Mouse (Mus musculus) cerebellum, postnatal 25 days (tissue): Measurements from ENCODE around the gene Rbpjl.

ENCODE experiments used
- DNase-seq, 2 experiments: peaks; one replicate each; pipeline ENCODE4 v3.0.0; 2021; ENCODE audit warnings: mixed read lengths in 2 of 2

The Rbpjl gene

DNA sequence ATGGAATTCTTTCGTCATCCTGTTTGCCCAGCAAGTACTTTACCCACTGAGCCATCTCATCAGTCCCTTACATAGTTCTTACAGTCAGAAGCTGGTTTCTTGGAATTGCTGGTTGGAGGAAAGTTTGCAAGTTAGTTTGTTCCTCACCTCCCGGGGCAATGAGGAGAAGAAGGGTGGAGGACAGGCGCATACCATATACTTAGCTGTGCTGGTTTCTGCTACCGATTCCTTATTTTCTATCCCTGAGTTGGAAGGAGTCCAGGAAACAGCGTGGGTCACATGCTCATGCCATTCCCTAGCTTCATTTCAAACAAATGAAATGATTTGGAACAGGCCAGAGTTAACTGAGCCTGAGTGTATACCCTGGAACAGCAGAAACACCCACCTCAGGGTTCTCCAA lies 46.0 kb downstream of the Rbpjl start:
- no peak for DNase-seq

DNA sequence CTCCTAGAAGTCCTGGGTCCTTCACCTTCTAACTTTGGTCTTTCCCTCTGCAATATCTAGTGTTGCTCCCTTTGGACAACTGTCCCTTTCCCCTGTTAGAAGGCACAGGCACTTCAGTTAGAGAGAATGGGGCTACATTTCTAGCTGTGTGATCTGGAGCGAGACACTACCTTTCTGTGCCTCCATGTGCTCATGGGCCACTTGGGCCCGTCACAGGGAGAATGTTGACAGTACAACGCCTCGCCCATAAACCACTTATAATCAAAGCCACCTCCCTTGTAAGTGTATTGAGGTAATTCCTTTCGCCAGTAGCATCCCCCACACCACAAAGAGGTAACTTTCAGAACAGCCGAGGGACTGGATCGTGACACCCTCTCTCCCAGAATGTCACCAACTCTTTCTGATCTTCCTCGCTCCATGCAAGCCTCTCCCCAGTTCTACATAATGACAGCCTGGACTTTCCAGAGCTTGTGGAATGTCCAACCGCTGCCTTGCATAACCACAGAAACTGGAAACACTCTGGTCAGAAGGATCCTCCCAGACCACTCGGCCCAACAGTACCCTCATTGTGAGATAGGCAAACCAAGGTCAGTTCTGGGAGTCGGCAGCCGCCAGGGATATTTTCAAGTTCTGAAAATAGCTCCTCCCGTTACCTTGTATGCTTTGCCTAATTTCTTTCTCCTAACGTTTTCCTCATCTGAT lies 46.6 kb downstream of the Rbpjl start:
- no peak for DNase-seq

DNA sequence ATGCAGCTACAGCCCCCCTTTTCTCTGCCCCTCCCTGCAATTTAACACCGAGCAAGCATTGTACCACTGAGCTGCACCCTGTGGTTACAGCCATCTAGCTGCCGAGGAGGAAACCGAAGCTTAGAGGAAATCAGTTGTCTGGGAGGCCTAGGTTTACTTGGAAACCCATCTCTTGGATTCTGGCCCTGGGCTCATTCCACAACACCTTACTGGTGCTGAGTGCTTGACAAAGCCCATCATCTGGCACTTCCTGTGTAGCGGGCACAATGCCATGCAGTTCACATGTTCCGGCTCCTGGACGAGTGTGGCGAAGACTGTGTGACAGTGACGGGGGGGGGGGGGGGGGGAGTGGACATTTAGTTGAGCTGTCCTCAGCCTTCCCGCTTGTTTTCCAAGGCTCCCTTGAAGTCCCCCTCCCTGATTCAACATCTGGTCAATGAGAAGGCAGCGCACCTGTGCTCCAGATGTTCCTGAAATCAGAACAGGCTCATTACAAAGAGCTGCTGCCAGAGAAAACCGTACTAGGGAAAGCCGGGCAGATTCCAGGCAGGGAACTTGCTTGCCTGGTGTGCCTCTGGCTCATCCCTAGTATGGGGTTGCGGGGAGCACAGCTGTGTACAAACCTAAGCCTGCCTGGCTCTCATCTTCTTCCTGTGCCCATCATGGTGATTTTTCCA lies 49.2 kb downstream of the Rbpjl start:
- DNase-seq, result no peak

DNA sequence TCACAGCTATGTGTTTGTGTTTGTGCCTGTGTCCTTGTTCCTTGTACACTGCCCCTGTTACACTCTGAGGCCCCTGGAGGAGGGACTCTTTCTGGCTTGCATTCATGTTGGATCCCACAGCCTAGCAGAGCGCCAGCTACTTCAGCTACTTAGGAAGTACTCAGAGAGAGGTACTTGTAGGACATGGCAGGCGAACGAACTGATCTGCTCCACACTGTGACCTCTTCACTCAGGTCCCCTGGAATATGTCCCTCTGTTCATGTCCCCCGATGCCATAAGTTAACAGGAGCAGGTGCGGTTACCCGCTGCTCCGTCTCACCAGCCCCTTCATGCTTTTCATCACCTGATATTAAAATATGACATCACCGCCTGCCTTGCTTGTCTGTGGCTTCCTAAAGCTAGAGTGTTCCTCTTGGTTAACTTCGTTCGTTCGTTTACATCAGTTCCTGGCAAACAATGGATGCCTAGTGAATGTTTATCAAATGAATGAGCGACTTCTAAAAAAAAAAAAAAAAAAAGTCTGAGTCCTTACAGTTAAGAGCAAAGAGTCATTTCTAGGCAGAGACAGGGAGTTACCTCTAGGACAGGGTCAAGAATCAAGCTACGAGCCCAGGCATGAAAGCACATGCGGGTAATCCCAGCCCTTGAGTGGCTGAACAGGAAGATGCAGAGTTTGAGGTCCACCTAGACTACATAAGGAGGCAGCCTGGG lies 50.3 kb downstream of the Rbpjl start:
- DNase-seq, result no peak

DNA sequence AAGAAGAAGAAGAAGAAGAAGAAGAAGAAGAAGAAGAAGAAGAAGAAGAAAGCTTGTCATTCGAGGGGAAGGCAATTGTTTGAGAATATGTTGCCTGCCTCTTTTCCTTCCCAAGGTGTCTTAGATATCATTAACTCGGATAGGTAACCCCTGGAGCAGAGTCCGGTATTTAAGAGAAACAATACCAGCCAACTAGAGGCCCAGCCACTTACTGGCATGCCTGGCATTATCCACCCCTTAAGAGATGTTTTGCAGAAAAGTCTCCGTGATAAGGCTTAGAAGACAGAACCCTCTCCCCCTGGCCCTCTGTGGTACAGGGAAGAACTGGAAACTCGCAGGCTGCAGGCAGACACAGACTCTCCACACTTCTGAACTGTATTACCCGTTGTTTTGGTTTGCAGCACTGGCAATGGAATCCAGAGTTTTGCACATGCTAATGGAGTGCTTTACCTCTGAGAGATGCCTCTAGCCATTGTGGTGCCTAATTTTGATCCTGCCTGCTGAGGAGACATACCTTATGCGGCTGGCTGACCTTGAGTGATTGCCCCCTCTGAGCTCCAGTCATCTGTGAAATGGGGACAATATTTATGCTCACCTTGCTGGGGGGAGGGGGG lies 51.1 kb downstream of the Rbpjl start:
- DNase-seq, result no peak

DNA sequence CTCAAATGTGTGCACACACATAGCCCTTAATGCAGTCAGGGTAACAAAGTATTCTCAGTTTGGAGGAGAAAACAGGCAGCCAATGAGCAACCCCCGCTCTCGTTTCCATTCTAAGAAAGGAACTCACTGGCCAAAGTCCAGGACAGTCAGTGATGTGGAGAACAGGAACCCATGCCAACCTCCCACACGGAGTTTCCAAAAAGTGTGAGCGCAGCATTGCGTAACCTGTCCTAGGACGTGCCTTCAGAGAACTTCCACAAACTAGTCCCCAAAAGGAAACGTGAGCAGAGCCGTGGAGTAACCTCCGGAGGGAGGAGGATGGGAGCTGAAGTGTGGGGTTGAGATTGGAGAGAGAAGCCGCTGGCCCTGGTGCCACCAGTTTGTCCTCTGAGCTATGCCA lies 51.9 kb downstream of the Rbpjl start:
- DNase-seq, result no peak

DNA sequence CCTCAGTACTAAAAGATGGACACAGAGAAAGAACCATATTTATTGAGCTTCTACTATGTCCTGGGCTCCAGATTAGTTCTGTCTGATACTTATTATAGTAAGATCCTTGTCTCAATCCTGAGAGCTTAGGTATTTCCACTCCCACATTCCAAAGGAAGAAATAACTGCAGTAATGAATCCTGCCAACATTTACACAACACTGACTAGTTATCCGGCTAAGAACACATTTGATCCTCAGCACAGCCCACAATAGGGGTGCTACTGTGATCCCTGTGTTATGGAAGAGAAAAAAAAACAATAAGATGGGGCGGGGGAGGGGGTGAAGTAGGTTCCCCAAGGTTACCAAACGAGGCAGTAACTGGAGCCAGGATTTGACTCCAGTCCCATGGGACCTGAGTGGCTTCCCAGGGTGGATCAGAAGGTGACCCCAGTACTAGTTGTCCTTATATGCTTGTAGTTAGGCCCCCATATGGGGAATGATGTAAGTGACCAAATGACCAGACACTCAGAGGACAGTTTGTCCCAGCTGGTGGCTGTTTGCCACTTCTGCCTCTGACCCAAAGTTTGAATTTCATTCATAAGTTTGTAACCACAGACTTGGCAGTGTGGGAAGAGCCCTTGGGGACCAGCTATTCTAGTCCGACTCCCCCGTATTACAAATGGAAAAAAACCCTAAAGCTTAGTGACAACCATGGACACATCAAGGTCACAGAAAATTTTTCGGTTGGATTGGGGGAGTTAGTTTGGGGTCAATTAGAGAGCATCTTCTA lies 52.7 kb downstream of the Rbpjl start:
- DNase-seq, result no peak

DNA sequence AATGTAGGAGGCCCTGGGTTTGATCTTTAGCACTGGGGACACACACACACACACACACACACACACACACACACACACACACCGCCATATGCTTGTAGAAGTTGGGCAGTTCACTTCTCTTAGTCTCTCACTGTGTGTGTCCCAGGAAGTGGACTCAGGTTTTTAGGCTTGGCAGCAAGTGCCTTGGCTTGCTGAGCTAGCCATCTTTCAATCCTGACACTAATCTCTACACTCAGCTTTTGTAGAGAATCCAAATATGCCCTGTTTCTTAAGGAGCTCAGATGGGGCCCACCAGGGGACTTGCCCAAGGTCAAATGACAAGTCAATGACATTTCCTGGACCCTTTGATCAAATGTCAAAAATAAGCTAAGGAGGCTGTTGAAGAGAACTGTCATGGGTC lies 53.5 kb downstream of the Rbpjl start:
- no peak for DNase-seq

DNA sequence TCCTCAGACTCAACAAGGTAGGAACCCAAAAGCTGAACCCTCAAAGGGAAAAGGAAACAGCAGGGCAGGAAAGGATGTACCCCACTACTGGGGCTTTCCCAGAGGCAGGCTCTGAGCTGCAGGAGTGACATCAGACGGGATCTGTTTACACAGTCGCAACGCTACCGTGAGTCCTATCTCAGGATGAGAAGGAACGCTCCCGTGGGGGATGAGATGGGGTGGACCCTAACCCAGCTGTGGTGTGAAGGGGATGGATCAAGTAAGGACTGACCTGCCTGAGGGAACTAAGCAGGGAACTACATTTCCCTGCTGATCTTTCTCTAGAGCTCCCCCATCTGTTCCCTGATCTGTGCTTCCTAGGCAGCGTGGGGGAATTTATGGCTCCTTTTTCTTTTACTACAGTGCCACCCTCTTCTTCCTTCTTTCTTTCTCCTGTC lies 53.9 kb downstream of the Rbpjl start, which contains the start of gene Sys1:
Sys1 (plus strand) TSS at position 101 of the 437 bp plus-strand sequence.
- no peak for DNase-seq

DNA sequence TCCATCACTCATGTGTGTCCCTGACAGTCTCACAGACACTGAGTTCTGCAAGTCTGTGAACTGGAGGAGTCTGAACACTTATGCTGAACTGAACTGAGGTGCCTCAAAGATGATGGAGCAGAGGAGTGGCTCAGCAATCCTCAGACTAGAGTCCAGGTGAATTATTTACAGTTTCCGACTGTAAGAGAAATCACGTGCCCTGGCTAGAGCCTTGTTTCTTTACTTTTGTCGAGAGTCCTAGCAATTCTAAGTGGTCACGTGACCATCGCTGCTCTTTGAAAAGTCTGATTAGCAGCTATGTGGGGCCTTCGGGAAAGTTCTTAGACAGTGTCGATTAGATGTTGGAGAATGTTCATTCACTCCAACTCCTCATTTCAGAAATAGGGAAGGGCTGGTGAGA lies 55.0 kb downstream of the Rbpjl start:
- no peak for DNase-seq

DNA sequence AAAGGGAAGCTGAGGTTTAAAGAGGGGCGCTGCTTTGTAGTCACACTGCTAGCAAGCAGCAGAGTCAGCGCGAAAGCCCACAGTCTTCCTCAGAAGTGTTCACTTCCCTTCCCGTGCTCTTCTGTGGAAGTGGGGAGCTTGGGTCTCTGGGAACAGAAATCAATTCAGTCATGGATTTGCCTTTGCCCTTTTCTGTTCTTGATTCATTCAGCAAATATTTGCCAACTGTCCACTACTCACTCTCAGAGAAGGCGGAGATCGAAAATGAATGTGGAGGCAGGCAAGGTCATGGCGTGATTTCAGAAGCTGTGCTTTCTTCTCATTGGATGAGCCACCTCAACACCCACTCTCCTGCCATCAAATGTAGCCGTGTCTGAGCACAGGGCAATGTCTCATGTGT lies 55.6 kb downstream of the Rbpjl start:
- no peak for DNase-seq

DNA sequence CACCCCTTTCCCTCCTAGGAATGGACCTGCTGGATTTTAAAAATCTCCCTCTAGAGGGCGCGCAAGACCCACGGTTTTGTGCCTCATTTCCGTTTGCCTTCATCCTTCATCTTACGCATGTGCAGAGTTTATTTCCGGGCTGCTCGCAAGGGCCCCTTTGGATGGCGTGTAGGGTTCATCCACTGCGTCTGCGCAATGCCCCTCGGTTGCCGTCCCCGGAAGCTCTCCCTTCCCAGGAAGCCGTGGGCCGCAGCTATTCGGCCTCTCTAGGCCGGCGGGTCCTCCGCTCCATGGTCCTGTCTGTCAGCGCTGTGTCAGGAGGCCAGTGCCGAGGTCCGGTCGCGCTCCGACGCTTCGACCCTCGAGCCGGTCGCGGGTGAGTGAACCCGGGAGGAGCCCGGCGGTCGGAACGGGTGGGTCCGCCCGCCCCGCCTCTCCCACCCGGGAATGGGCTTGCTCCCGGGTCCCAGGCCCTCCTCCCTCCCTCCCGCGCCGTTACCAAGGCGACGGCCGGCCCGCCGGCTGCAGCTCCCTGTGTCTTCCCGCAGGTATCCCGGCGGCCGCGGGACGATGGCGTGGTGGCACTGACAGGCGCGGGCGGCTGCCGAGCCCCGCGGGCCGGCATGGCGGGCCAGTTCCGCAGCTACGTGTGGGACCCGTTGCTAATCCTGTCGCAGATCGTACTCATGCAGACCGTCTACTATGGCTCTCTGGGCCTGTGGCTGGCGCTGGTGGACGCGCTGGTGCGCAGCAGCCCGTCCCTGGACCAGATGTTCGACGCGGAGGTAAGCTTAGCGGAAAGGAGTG lies 58.0 kb downstream of the Rbpjl start, which contains the start of gene Gm20458:
Gm20458 (plus strand) TSS at position 223 of the 807 bp plus-strand sequence.
- peak; percentile 96 for DNase-seq
